Mouse (Mus musculus) bone marrow, adult 2 months (tissue): ENCODE results near the gene Crkl.

Source experiments
- CTCF ChIP-seq: fragments of 200-500 bp; IDR thresholded peaks from 2 replicates; pipeline ENCODE4 v1.5.1; 2011; ENCODE audit warnings: low read length, control low read depth; ENCODE audit not compliant: control insufficient read depth, insufficient read depth
- POLR2A ChIP-seq: fragments of 200-500 bp; IDR thresholded peaks from 2 replicates; pipeline ENCODE4 v1.6.1; 2011; ENCODE audit warnings: low read depth, mild to moderate bottlenecking, control low read depth, low read length, borderline replicate concordance; ENCODE audit not compliant: control insufficient read depth

DNA sequence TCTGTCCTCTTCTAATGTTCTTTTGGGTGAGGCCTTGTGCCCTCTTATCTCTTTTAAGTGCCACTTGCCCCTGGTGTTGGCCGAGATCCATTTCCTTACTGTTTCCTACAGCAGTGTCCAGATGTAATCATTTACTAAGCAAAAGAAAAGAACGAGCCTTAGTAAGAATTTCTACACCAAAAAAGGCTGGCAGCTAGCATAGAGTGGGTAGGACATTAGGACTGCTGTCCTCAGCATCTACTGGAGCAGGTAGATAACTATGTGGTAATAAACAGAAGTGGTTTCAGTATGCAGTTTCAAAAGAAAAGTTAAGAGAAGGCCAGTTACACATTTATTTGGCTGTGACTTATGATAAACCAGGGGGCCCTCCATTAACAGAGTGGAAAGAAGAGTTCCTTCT, 58.9 kb downstream of the Crkl start:
- TF ChIP-seq CTCF: no peak
- no peak for TF ChIP-seq POLR2A
